Mouse (Mus musculus): ENCODE measurements around the gene Ccnyl1.

DNA sequence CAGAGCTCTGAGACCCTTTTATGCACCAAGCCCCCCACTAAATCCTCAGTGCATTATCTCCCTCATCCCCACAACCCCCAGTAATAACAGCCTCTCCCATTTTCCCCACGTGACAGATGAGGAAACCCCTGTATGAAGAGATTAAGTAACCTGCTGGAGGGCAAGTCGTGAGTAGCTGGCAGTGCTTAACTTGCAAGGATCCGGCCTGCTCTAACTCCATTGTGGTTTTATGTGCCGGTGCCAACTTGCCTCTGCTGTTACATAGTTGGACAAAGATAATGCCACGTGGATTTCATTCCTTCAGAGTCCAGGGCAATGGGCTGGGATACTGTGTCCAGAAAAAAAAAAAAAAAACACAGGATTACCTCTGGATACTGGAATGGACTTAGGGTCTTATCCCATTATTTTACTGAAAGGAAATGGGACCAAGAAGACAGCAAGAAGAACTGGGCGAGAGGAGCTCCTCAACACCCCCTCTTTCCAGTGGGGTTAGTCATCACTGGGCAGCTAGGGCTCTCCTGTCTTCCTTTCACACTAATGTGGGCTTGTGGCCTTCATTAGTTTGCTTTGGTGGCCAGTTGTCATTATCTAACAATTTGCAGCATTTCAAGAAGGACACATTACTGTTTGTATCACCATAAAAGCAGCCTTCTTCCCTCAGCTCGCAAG lies 65.8 kb downstream of the Ccnyl1 start:
- TF ChIP-seq CTCF (IDR thresholded peaks at IDR 0.05) (no peak), EP300 (IDR thresholded peaks at IDR 0.05) (no peak)

Measured in lung, postnatal 0 days (tissue).